Mouse (Mus musculus): ENCODE results near the gene Frmd4b.

DNA sequence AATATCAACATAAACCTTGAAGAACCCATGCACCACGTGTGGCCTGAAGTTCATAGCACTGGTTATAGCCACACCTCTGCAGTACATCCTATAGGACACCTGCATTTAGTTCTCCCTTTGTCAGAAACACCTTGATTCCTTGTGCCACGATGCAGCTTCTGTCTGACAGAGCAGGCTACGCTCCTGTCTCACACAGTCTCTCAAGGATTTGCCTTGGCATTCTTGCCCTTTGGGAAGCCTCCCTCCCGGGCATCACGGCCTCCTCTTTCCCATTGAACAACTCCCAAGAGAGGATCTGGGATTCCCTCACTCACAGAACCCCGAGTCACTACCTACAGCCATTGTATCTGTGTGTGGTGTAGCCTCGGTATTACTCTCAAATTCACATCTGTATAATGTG lies 41.2 kb downstream of the Frmd4b start:
- TF ChIP-seq MAFK (IDR thresholded peaks at IDR 0.05; ENCODE audit: insufficient read depth, low read depth, low read length) (no peak), ZC3H11A (IDR thresholded peaks at IDR 0.05; ENCODE audit: borderline replicate concordance, low read depth, low read length) (no peak), ZNF384 (IDR thresholded peaks at IDR 0.05; ENCODE audit: low read depth, low read length) (no peak), CHD2 (IDR thresholded peaks at IDR 0.05; ENCODE audit: low read depth, low read length) (no peak), HCFC1 (IDR thresholded peaks at IDR 0.05; ENCODE audit: borderline replicate concordance, insufficient read depth, low read length) (no peak)
